Mouse (Mus musculus) adipocyte (in vitro differentiated cells): ENCODE data around the gene Lrrfip1.
A peak's percentile ranks its signal among the peaks of the same experiment; 100 is the strongest.

Source experiments
- DNase-seq: peaks from one replicate; pipeline ENCODE4 v3.0.0-alpha.2; 2016; ENCODE audit warnings: low spot score

Gene Lrrfip1

DNA sequence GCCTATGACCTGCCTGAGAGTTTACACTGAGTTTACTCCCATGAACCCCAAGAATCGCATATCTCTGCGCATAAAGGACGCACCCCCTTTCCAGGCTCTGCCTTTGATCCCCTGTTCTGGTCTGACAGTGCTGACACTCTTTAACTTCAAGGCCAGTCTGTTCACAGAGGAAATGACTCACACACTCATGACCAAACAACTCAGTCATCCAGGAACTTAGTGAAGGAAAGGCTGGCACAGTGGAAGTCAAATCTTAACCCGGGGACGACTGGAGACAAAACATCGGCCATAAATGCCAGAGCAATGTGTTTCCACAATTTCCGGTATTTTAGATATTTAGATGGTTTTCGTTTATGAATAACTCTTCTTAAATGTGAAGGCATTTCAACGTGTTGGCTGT lies 25.4 kb downstream of the Lrrfip1 start:
- peak; percentile 50 for DNase-seq

DNA sequence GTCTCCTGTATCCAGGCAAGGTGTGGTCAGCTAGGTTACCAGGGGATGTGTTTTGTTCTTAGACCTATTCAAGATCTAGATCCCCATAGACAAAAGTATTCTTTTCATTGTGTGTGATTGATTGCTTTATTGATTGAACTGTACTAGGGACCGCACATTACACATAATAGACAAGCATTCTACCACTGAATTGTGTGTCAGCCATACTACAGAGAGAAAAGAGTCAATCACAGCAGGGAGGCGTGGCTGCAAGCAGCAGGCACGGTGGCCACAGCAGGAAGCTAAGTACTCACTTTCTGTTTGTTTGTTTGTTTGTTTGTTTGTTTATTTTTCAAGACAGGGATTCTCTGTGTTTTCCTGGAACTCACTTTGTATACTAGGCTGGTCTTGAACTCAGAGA lies 25.9 kb downstream of the Lrrfip1 start:
- DNase-seq: no peak

DNA sequence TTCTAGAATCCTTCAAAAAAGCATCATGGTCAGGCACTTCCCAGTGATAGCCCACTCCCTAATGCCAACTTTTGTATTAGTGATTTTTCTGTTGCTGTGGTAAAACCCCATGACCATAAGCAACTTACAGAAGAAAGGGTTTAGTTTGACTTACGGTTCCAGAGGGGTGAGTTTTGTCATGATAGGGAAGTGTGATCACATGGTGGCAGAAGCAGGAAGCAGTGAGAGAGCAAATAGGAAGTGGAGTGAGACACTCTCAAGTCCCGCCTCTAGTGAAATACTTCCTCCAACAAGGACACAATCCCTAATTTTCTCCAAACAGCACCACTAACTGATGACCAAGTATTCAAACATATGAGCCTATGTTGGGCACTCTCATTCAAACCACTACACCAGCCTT lies 28.4 kb downstream of the Lrrfip1 start:
- no peak for DNase-seq

DNA sequence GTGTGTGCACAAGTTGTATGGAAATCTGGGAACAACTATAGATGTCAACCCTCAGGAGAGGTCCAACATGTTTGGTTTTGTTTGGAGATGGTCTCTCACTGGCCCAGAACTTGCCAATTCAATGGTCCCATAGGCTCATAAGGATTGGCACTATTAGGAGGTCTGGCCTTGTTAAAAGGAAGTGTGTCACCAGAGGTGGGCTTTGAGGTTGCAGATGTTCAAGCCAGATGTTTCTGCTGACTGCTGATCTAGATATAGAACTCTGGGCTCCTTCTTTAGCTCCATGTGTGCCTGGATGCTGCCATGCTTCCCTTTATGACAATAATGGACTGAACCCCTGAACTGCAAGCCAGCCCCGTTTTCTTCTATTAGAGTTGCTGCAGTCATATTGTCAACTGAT lies 31.8 kb downstream of the Lrrfip1 start:
- DNase-seq: no peak

DNA sequence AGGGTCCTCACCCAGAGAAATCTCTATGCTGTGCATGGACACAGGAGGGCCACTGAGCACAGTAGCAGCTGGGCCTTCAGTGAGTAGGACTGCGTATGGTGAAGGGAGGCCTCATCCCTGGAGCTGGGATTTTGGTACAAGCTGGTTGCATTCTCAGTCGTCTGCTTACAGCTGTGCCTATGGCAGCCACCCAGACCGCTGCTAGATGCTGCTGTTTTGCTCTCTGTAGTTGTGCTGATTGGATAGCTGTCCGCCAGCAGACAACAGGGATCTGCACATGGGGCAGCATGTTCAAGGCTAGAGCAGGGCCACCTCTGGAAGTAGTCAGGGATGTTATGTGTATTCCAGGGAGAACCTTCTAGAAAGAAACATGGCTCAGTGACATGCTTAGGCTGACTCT lies 33.0 kb downstream of the Lrrfip1 start:
- no peak for DNase-seq

DNA sequence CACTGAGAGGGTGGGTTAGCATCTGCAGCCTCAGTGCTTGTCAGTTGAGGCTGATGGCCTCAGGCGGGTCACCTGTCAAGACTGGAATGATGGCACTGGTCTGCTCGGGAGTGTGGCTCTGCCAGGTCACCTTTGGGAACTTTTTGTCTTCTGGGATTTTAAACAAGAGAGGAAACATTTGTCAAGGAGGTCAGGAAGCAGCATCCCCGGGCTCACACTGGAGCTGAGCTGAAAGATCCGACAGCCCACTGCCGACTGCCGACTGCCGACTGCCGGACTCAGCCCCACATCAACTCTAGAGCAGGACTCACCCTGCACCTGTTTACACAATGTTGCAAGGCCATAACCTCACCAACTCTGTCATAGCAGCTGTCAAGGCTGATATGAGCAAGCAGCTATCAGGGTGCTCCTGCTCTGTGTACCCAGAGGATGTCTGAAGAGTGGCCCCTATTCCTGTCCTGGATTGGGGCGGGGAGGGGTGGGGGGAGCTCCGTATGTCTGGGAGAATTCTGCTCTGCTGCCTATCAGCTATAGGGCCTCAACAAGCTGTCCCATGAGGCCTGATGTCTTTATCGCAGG lies 33.9 kb downstream of the Lrrfip1 start:
- DNase-seq: no peak

DNA sequence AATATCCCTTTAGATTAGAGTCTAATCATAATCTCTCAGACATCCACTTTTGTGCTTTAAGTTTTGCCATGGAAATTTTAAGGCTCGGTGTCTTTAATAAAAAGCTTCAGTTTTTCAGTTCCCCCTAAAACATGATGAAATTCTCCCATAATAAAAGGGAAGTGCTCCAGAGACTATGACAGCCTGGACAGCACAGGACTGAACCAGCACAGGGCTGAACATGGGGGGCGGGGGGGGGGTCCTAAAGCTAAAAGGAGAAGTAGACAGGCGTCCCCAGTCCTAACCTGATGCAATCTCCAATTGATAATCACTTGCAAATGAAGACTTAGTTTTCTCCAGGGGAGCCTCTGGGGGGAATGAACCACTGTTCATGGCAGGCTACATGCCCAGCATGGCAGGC lies 36.0 kb downstream of the Lrrfip1 start:
- no peak for DNase-seq

DNA sequence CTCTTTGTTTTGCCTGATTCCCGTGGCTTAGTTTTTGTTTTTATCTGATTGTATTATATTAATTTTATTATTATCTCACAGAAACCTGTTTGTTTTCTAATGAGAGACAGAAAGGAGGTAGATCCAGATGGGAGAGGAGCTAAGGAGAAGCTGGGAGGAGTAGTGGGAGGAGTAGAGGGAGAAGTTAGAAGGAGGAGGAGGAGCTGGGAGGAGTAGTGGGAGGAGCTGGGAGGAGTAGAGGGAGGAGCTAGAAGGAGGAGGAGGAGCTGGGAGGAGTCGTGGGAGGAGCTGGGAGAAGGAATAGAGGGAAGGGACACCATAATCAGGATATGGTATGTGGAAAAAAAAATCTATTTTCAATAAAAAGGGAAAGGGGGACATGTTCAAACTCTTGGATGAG lies 36.7 kb downstream of the Lrrfip1 start:
- no peak for DNase-seq

DNA sequence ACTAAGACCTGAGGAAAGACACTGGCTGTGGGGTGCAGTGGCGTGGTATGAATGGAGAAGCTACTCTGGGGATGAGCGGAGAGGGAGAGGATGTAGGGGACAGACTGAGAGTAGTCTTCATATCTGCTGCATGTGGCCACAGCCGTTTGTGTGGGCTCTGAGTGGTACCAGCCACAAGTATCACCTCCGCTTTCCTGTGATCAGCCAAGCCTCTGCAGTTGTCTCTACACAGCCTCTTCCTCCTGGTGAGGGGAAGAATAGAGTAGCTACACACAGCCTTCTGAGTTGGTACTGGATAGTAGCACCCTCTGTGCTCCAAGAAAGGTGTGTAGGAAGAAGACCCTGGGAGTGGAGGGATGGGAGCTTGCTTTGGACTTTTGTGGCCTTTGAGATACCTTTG lies 38.7 kb downstream of the Lrrfip1 start:
- no peak for DNase-seq

DNA sequence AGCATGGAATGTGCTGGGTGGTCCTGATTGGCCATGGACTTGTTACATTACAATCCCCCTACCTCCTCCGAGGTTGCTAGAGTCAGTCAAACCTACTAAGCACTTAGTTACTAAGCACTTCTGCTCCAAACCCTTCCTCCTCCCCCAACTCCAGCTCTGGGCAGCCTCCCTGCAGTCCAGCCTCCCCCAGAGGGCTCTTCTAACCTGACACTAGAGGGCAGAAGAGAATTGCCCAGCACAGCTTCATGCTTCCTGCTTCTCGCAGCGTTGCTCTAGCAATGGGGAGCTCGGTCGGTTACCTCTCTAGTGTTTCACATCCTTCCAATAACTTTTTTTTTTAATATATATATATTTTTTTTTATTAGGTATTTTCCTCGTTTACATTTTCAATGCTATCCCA lies 39.5 kb downstream of the Lrrfip1 start:
- peak; percentile 64 for DNase-seq

DNA sequence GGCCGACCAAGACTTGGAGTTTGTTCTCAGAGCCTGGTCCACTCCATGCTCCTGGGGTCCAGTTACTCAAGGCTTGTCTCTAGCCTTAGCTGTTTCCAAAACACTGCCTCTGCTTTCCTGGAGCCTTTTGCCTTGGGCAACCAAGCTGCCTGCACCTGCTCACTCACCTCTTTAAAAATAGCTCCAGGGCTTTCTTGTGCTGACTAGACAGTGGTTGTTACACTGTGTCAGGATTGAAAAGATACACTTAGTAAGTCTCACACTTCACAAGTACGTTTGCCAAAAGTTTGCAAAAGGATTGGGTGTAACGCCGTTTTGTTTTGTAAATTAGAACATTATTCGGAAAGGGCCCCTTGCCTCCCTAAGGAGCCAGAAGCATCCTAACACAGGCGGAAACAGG lies 40.0 kb downstream of the Lrrfip1 start:
- no peak for DNase-seq

DNA sequence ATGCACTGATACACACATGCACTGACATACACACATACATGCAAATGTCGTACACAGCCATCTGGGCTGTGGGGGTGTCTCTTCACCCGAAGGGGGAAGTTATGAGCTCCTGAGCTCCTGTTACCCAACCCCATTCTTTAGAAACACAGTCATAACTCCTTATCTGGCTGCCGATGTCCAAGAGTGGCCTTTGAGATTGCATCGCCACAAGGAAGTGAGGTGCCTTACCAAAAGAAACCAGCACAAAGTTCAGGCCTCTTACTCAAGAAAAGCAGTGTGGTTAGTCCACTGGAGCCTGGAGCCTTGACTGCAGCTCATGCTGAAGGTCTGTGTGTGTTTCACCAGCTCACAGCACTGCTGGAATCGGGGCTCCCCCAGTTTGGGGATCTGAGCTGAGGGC lies 43.1 kb downstream of the Lrrfip1 start:
- DNase-seq: peak; percentile 72

DNA sequence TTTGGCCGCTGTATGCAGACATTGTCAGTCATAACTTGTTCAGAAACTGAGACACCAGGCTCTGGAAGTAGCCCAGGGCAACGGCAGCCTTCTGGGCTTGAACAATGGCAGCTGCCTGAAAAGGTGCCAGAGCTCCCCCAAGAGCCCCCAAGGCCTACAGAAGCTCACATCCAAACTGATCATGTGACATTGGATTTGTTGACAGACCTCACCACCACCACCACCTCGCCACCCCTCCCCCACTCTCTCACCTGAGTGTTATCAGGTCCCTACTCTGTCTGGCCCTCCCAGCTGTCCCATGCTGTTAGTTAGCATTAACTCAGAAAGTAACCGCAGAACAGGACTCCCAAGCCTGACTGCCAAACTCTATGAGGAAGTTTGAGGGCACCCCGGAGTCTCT lies 44.7 kb downstream of the Lrrfip1 start:
- no peak for DNase-seq

DNA sequence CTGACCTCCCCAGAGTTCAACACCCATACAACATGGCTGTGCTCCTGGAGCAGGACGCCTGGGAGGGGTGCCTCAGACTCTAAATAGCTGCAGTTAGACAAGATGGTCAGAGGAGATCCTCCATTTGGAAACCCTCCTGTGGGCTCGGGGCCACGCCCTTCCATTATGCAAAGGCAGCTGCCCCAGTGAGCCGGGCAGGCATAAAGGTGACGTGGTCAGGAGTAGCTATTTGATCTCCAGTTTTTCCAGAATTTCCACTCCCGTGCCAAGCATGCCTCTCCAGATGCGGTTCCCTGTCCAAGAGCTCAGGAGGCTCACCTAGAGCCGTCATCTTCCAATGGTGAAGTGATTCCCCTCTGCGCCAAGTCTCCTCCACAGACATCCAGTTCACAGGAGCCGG lies 45.6 kb downstream of the Lrrfip1 start:
- DNase-seq: no peak

DNA sequence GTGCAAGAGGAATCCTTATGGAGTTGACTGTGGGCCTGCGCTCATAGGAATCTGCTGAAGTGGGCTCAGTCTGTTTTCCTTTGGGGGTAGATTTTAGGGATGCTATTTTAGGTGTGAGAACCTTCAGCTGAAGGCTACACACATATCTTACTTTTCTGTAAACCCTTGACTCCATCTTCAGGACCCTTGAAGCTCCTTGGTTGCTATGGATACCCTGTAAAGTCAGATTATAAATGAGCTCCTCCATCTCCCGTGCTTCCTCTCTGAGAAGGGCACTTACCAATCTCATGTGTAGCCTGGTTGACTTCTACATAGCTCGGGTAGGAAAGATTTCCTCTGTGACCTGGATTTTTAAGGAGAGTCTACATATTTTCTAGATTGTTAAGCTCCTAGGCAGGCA lies 46.1 kb downstream of the Lrrfip1 start:
- DNase-seq: no peak

DNA sequence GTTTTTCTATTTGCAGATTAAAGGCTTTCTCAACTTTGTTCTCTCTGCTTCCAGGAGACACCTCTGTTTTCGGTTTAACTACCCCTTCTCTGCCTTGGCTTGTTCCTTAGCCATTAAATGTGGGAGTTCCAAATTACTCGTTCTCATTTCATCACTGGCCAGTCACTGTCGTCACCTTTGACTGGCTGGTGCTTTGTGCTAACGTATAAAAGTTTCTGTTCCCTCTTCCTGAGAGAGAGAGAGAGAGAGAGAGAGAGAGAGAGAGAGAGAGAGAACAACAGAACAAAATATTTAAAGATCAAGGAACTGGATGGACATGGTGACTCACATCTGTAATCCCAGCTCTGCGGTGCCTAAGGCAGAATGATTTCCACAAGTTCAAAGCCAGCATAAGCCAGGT lies 47.7 kb downstream of the Lrrfip1 start:
- no peak for DNase-seq

DNA sequence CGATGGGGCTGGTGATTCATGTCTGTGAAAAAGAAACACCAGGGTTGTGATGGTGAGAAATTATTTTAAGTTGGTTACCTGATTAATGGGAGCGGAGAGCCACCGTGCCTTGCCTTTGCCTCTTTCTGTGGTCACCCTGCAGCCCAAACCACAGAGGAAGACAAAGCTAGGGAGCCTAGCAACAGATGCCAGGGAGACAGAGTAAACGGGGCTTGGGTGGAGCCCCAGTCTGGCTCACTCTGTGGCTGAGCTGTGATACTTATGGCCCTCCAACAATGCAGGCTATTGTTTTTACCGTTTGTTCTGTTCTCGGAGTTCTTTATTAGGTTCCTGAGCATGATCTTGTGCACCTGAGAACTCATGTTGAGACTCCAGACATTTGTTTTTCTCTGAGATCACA lies 50.8 kb downstream of the Lrrfip1 start:
- DNase-seq: no peak

DNA sequence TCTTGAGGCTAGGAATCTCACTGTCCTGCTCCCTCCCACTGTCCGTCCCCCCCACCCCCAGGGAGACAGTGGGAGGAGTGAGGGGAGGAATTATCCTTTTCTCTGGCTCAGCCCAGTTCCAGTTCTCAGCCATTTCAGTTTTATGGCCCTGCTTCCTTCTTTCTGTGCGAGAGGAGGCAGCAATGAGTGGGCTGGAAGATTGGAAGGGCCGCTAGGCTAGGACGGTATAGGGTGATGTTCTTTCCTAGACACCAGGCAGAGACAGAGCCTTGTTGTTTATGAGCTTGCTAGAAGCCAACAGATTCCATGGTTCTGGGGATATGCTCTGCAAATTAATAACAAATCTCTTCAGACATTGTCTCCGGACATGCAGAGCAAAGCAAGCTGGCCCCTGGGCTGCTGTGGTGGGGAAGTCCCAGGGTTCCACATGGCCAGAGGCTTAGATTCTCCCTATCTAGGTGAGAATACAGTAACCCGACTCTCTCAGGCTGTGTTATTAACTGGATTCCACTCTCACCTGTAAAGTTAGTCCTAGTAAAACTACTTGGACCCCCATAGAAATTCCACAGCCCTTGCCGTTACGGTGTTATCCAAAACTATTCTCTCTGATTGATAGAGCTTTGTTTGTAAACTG lies 53.0 kb downstream of the Lrrfip1 start:
- no peak for DNase-seq

DNA sequence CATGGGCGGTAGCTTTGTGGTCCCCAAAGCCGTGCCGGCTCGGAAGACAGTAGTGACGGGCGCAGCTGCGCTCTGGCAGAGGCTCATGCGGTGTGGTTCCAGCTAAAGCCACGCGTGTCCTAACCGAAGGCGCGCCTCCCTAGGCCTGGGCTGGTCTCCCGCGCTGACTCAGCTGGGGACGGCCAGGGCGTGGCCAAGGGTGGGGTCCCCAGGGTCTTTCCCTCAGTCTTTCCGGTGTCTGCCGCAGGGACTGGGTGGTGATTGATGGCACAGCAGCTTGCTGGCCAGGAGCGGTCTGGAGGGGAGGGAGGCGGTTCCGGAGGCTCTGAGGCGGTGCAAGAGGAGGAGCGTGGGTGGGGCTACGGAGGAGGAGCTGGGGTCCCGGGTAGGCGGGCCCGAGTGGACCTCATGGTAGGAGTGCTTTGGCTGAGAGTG lies 54.2 kb downstream of the Lrrfip1 start:
- peak; percentile 63 for DNase-seq

DNA sequence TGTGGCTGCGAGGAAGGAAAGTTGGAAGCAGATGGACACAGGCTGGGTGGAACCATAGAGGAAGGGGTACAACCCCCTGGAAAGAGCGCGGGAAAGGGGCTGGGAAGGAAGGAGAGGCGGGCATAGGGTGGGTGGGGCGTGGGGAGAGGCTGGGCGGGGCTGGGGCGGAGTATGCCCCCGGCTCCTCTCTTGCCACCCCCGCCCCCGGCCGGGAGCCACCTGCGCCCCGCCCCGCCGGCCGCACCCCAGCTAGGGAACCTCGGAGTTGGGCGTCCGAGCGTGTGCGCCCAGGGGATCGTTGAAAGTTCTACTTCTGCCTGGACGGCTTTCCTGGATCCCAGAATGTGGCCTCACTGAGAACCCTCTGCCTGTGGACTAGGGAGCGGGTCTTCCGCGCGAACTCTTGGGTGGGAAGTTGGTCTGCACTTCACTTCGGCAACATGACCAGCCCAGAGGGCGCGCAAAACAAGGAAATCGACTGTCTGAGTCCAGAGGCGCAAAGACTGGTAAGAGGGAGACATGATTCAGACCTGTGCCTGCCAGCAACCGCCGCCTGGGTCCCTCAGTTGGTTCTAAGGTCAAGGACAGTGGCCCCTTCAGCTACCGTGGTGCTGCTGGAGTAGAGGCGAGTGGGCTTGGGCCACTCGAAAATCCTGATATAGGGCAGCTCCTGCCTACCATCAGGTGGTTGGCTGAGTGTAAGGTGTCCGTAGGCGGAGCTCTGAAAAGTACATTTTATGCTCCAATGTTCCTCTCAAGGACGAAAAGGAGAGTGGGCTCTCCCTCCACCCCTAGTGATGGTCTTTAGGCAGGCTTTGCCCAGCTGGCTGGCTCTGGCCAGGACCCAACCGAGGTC lies 54.9 kb downstream of the Lrrfip1 start:
- no peak for DNase-seq

DNA sequence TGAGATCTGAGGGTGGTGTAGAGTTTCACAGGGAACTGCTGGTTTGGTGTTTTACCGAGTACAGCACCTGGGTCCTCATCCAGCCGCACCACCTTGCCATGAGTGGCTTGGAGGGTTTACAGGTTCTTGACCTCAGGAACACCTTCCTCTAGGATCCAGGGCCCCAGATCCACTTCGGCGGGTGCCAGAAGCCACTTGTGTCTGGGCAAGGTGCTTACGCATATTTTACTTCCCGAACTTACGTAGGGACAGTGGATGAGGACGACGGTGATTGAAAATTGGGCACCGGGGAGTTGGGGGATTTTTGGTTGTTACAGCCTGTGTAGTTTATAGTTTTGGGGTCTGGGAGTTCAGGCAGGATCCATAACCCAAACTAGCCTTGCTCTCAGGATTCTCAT lies 55.5 kb downstream of the Lrrfip1 start:
- no peak for DNase-seq

DNA sequence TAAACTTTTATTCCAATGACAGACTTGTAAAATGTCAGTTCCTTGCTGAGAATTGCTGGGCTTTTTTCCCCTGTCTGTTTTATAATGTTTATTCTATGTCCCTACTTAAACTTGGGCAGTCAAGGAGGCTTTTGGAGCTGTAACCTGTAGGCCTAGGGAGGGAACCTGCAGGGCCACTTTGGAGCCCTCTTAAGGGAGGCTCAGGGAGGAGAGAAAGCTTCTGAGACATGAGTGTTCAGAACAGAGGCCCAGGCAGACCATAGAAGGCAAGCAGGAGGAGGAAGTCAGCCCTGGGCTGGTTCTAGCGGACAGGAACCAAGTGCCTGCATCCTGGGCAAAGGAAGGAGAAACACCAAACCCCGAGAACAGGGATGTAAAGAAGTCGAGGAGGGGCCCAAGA lies 56.3 kb downstream of the Lrrfip1 start:
- no peak for DNase-seq

DNA sequence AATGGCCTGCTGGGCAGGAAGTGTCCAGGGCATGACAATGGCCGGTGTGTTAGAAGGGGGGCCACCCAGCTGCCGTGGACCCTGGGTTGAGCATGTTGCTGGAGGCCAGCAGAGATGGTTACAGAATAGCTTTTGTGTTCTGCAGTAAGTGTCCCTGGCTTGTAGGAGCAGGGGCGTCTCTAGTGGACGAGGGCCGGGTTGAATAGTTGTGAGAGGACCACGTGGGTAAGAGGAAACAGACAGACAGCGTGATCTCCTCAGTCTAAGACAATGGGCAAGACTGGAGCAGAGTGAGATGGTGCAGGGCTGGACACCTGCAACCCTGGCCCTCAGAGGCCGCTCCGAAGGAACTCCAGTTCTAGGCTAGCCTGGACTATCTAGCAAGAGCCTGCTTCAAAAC lies 57.2 kb downstream of the Lrrfip1 start:
- no peak for DNase-seq

DNA sequence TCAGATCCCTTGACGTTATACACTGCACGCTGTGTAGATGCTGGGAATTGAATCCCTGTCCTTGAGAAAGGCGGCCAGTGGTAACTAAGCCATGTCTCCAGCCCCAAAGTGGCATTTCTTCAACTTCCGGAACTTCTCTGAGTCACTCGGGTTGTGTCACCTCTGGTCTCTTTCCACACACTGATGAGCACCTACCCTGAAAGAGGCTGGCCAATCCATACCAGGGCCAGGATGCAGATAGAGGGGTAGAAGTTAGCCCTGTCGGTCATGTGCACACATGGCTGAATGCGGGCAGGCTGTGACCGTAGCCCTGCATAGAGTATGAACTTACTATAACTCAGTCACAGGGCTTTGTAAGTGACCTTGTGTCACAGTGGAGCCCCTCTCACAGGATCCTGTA lies 57.9 kb downstream of the Lrrfip1 start:
- no peak for DNase-seq
